23 mouse cellular contexts compared by ENCODE assay signal in the genomic region with DNA sequence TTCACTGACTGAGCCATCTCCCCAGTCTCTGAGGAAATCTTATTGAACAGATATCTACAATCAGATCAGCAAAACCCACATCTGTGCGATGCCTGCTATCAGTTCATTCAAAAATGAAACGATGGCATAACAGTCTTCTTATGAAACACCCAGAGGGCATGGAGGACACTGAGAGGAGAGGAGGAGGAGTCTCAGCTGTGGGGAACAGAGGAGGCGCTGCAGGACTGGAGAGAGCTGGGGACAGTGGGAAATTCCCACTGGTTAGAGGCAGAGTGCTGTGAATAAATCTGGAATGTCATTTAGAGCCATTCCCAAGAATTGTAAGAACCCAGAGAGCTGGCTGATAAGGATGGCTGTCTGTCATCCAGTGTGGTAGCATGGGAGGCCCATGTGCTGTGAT.
A peak's percentile ranks its signal among the peaks of the same experiment; 100 is the strongest.
DNase-seq lines count a peak whose midpoint lies in the region; ATAC-seq and TF ChIP-seq lines count a peak whose summit lies in the region.
"Had no signal": no experiment of that assay in that cellular context is flagged by ENCODE, and none has a peak within 500 bp of the region (broad histone marks: within the 10 kb centered on the region; RNA-seq: fewer than 3 reads in every experiment).

No protein-coding gene starts in this region.

- H3K36me3 ChIP-seq in liver, adult 2 months (ENCODE audit: control insufficient read depth, insufficient read depth, low read length) = no peaks in the 10 kb centered on the region
- H3K36me3 ChIP-seq in lung, postnatal 0 days (ENCODE audit: insufficient read depth, low read length) = no peaks in the 10 kb centered on the region
- H3K36me3 ChIP-seq in stomach, embryonic 15.5 days = no peaks in the 10 kb centered on the region
- no peaks in the 10 kb centered on the region for H3K36me3 ChIP-seq in embryonic facial prominence, embryonic 10.5 days (replicated peaks)
- H3K36me3 ChIP-seq: hindbrain, embryonic 12.5 days; liver, embryonic 15.5 days; midbrain, embryonic 13.5 days; neural tube, embryonic 12.5 days had no signal

- no peak overlapping the region for H3K4me2 ChIP-seq in lung, postnatal 0 days (replicated peaks; ENCODE audit: low read depth, low read length)
- H3K4me2 ChIP-seq in stomach, embryonic 15.5 days = no peak overlapping the region
- H3K4me2 ChIP-seq: hindbrain, embryonic 12.5 days; liver, embryonic 15.5 days; midbrain, embryonic 13.5 days; neural tube, embryonic 12.5 days had no signal

- H3K27me3 ChIP-seq in liver, adult 2 months (ENCODE audit: control insufficient read depth, insufficient read depth, low read length) = no peaks in the 10 kb centered on the region
- no peaks in the 10 kb centered on the region for H3K27me3 ChIP-seq in lung, postnatal 0 days (replicated peaks; ENCODE audit: insufficient read depth, low read length)
- no peaks in the 10 kb centered on the region for H3K27me3 ChIP-seq in stomach, embryonic 15.5 days (replicated peaks)
- no peaks in the 10 kb centered on the region for H3K27me3 ChIP-seq in embryonic facial prominence, embryonic 10.5 days (replicated peaks; ENCODE audit: low read depth, poor library complexity, severe bottlenecking)
- H3K27me3 ChIP-seq: hindbrain, embryonic 12.5 days; liver, embryonic 15.5 days; midbrain, embryonic 13.5 days; neural tube, embryonic 12.5 days had no signal

- ATAC-seq in lung, postnatal 0 days = peak; percentile 88
- ATAC-seq in stomach, embryonic 15.5 days (ENCODE audit: insufficient read depth, low FRiP score, low read depth) = no peak
- ATAC-seq: forebrain, embryonic 14.5 days; midbrain, embryonic 13.5 days had no signal

- TF ChIP-seq POLR2A in liver, adult 2 months (IDR thresholded peaks at IDR 0.05; ENCODE audit: extremely low read depth, insufficient read depth, low read length) = no peak

- no peaks in the 10 kb centered on the region for H3K79me2 ChIP-seq in liver, adult 2 months (ENCODE audit: control insufficient read depth, insufficient read depth, low read length)

- H3K4me3 ChIP-seq in liver, adult 2 months (ENCODE audit: insufficient read depth, low read depth, low read length) = no peak overlapping the region
- H3K4me3 ChIP-seq in lung, postnatal 0 days (ENCODE audit: low read depth, low read length) = no peak overlapping the region
- no peak overlapping the region for H3K4me3 ChIP-seq in stomach, embryonic 15.5 days (replicated peaks)
- H3K4me3 ChIP-seq in embryonic facial prominence, embryonic 10.5 days = no peak overlapping the region
- H3K4me3 ChIP-seq: heart, adult 2 months; hindbrain, embryonic 12.5 days; liver, embryonic 15.5 days; midbrain, embryonic 13.5 days; neural tube, embryonic 12.5 days had no signal

- peak; percentile 19; the same call in 1 of the 2 replicates for TF ChIP-seq CTCF in liver, adult 2 months (IDR thresholded peaks at IDR 0.05; ENCODE audit: low read depth, low read length)
- TF ChIP-seq CTCF in lung, postnatal 0 days (IDR thresholded peaks at IDR 0.05) = peak; percentile 38; the same call in 1 of the 2 replicates

- no peak overlapping the region for H3K27ac ChIP-seq in liver, adult 2 months (replicated peaks; ENCODE audit: insufficient read depth, low read depth, low read length)
- peak overlapping the region; percentile 69; the same call in 1 of the 2 replicates for H3K27ac ChIP-seq in lung, postnatal 0 days (ENCODE audit: low read length)
- peak overlapping the region; percentile 8; the same call in 1 of the 2 replicates for H3K27ac ChIP-seq in stomach, embryonic 15.5 days
- H3K27ac ChIP-seq in embryonic facial prominence, embryonic 10.5 days (replicated peaks) = no peak overlapping the region
- H3K27ac ChIP-seq: heart, adult 2 months; hindbrain, embryonic 12.5 days; kidney, postnatal 0 days; liver, embryonic 15.5 days; midbrain, embryonic 13.5 days; neural tube, embryonic 12.5 days had no signal

- WGBS in liver, adult 2 months = 36% methylated on average over 3 of the region's 3 CpGs
- WGBS in lung, postnatal 0 days = 41% methylated on average over 3 of the region's 3 CpGs
- 75% methylated on average over 3 of the region's 3 CpGs for WGBS in stomach, embryonic 15.5 days
- WGBS in embryonic facial prominence, embryonic 10.5 days = 85% methylated on average over 3 of the region's 3 CpGs

- H3K9ac ChIP-seq in liver, adult 2 months (ENCODE audit: low read depth, low read length) = no peak overlapping the region
- H3K9ac ChIP-seq in lung, postnatal 0 days (replicated peaks; ENCODE audit: low read depth) = no peak overlapping the region
- no peak overlapping the region for H3K9ac ChIP-seq in stomach, embryonic 15.5 days
- H3K9ac ChIP-seq: hindbrain, embryonic 12.5 days; liver, embryonic 15.5 days; midbrain, embryonic 13.5 days; neural tube, embryonic 12.5 days had no signal

- no peaks in the 10 kb centered on the region for H3K9me3 ChIP-seq in lung, postnatal 0 days (ENCODE audit: low read length)
- H3K9me3 ChIP-seq in stomach, embryonic 15.5 days = no peaks in the 10 kb centered on the region
- no peaks in the 10 kb centered on the region for H3K9me3 ChIP-seq in embryonic facial prominence, embryonic 10.5 days
- H3K9me3 ChIP-seq: hindbrain, embryonic 12.5 days; liver, embryonic 15.5 days; midbrain, embryonic 13.5 days; neural tube, embryonic 12.5 days had no signal

- H3K4me1 ChIP-seq in liver, adult 2 months (ENCODE audit: control insufficient read depth, insufficient read depth, low read length) = no peaks in the 10 kb centered on the region
- no peaks in the 10 kb centered on the region for H3K4me1 ChIP-seq in lung, postnatal 0 days (ENCODE audit: insufficient read depth, low read depth, low read length)
- H3K4me1 ChIP-seq in stomach, embryonic 15.5 days = peaks cover 2% of the 10 kb centered on the region; the same call in 1 of the 2 replicates
- H3K4me1 ChIP-seq in embryonic facial prominence, embryonic 10.5 days = peaks cover 16% of the 10 kb centered on the region
- H3K4me1 ChIP-seq: hindbrain, embryonic 12.5 days; liver, embryonic 15.5 days; midbrain, embryonic 13.5 days; neural tube, embryonic 12.5 days had no signal

- peak; percentile 16 to 56 for DNase-seq in adrenal gland, adult (ENCODE audit: inconsistent age in 2 of 2, low spot score in 1 of 2)
- no peak for DNase-seq in adrenal gland, adult 8-10 months
- no peak for DNase-seq in liver, adult 2 months (ENCODE audit: extremely low read depth, low read depth, low spot score)
- no peak for DNase-seq in liver
- peak; percentile 88 for DNase-seq in lung, postnatal 0 days (ENCODE audit: low spot score)
- no peak for DNase-seq in gastrocnemius, postnatal 14 days
- DNase-seq in embryonic facial prominence, embryonic 10.5 days (ENCODE audit: low spot score) = no peak
- DNase-seq: cerebellum, adult 8-10 months; cerebellum, postnatal 36 days; embryo, embryonic 11 days; gastrocnemius, postnatal 10 days; heart, adult 2 months; layer of hippocampus, adult 9-11 months; right cerebral cortex, postnatal 14 days; thymus, adult 18-20 months; thymus, postnatal 4 days had no signal

- peak; percentile 89 for TF ChIP-seq EP300 in lung, postnatal 0 days (IDR thresholded peaks at IDR 0.05)

- intact Hi-C loops in gastrocnemius, postnatal 14 days (cut with DNase I; ENCODE audit: low total_unique reads) = no loop called here

Comparison
In these comparisons a context has a peak if more than half of its experiments do, and no peak if none do; other contexts are left out.
1. DNase-seq: peak in adrenal gland, adult (2 of 2) and lung, postnatal 0 days (single experiment); none in adrenal gland, adult 8-10 months (single experiment), liver, adult 2 months (single experiment), liver (single experiment), gastrocnemius, postnatal 14 days (single experiment) and embryonic facial prominence, embryonic 10.5 days (single experiment).
2. H3K27ac ChIP-seq: peak in lung, postnatal 0 days (single experiment) and stomach, embryonic 15.5 days (single experiment); none in liver, adult 2 months (single experiment) and embryonic facial prominence, embryonic 10.5 days (single experiment).